Mouse (Mus musculus) G1E (cell line): Measurements from ENCODE around the gene Fosb.

Experiments used
- CTCF ChIP-seq: IDR thresholded peaks from 2 replicates; pipeline ENCODE4 v1.5.1; 2012; ENCODE audit warnings: low read depth, low read length, inconsistent platforms, mixed read lengths
- GATA1 ChIP-seq: IDR thresholded peaks from 2 replicates; pipeline ENCODE4 v1.6.1; 2012; ENCODE audit warnings: borderline replicate concordance, low read length, inconsistent platforms, mixed read lengths
- GATA2 ChIP-seq: IDR thresholded peaks from 2 replicates; pipeline ENCODE4 v1.6.1; 2012; ENCODE audit warnings: low read depth, low read length, inconsistent platforms, borderline replicate concordance
- POLR2AphosphoS5 ChIP-seq: IDR thresholded peaks from 2 replicates; pipeline ENCODE4 v1.6.1; 2012; ENCODE audit warnings: low read depth, low read length, inconsistent platforms; ENCODE audit not compliant: insufficient replicate concordance
- TAL1 ChIP-seq: conservative IDR thresholded peaks from 2 replicates; pipeline ENCODE4 v1.6.1; 2012; ENCODE audit warnings: low read depth, low read length, inconsistent platforms, mixed read lengths

DNA sequence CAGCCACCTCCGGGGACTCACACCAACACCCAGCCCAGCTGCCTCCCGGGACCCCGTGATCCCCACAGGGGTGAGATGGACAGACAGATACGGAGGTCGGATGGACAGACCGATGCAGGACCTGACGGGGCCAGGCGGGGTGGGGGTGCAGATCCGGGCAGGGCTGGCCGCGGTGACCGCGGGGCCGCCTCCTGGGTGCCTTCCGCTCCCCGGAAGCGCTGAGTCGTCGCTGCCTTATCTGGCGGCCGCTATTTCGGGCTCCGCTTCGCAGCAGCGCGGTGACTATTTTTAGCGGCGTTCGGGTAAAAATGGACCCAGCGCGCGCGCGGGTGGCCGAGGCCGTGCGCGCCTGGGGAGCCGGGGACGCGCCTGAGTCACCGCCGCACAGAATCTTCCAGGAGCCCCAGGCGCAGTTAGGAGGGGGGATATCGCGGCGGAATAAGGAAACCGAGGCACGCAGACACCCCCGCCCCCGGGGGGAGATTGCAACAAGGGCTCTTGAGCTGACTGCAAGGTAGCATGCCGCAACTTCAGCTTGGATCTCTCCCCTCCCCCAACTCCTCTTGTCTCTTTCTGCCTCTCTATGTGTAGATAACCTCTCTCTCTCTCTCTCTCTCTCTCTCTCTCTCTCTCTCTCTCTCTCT, 23.0 kb upstream of the Fosb start:
- TF ChIP-seq GATA2 (no peak), POLR2AphosphoS5 (no peak), GATA1 (no peak), CTCF (no peak), TAL1 (no peak)
